ENCODE assay signal across 26 mouse cellular contexts in the genomic region with DNA sequence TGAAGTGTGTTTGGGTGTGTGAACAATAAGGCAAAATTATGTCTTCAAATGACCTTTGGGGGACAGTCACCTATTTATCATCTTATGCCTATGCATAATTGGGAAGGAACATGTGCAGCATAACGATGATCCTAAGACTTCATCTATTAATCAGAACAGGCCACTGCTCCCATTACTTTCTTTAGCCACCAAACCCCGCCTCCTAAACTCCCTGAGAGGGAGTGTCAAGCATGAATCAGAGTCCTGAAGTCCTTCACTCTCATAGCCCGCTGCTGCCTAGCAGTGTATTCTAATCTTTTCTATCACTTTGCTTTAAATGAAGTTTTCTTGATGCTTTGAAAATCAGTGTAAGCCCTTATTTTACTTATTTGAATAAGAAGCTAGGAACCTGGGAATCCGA. TPM values are rescaled to one million over a fixed set of nuclear protein-coding genes. Genes with fewer than 3 reads are reported as not detected.
DNase-seq lines count a peak whose midpoint lies in the region; ATAC-seq and TF ChIP-seq lines count a peak whose summit lies in the region.
"Had no signal": no experiment of that assay in that cellular context is flagged by ENCODE, and none has a peak within 500 bp of the region (broad histone marks: within the 10 kb centered on the region; RNA-seq: fewer than 3 reads in every experiment).

No protein-coding gene starts in this region.

- no peaks in the 10 kb centered on the region for H3K27me3 ChIP-seq in liver, postnatal 0 days (ENCODE audit: insufficient read depth, low read length)
- H3K27me3 ChIP-seq in liver, embryonic 12.5 days (replicated peaks), result no peaks in the 10 kb centered on the region
- H3K27me3 ChIP-seq: forebrain, embryonic 13.5 days; heart, embryonic 12.5 days; heart, embryonic 15.5 days; hindbrain, embryonic 13.5 days; intestine, embryonic 15.5 days; Patski had no signal

- H3K4me3 ChIP-seq in liver, postnatal 0 days (ENCODE audit: low read depth, low read length), result no peak overlapping the region
- H3K4me3 ChIP-seq in liver, embryonic 12.5 days, result no peak overlapping the region
- H3K4me3 ChIP-seq: forebrain, embryonic 10.5 days; forebrain, embryonic 13.5 days; heart, embryonic 12.5 days; heart, embryonic 15.5 days; hindbrain, embryonic 10.5 days; hindbrain, embryonic 13.5 days; intestine, embryonic 15.5 days had no signal

- H3K27ac ChIP-seq in liver, postnatal 0 days (ENCODE audit: low read depth), result 0 out of 2 replicates have a peak overlapping the region, but pooled peaks have one; percentile 13
- H3K27ac ChIP-seq in liver, embryonic 12.5 days, result no peak overlapping the region
- H3K27ac ChIP-seq: forebrain, embryonic 10.5 days; forebrain, embryonic 13.5 days; heart, embryonic 15.5 days; hindbrain, embryonic 10.5 days; hindbrain, embryonic 13.5 days; intestine, embryonic 15.5 days had no signal

- peak; percentile 40 for DNase-seq in adrenal gland, adult 2 months
- DNase-seq in adrenal gland, adult 18-20 months (ENCODE audit: low spot score in 2 of 2), result no peak
- DNase-seq in adrenal gland, postnatal 36 days, result peak; percentile 27 to 30
- DNase-seq in adrenal gland, postnatal 25 days, result no peak
- DNase-seq in liver, postnatal 0 days, result no peak
- DNase-seq: cerebellum, adult 11-12 months; cerebellum, adult 8-10 months; cerebellum, postnatal 10 days; cerebellum, postnatal 36 days; gastrocnemius, postnatal 10 days; gastrocnemius, postnatal 36 days; heart, postnatal 10 days; heart, postnatal 36 days; kidney, adult 2 months had no signal

- H3K4me1 ChIP-seq in liver, postnatal 0 days (ENCODE audit: insufficient read depth), result peaks cover 17% of the 10 kb centered on the region
- H3K4me1 ChIP-seq in liver, embryonic 12.5 days, result peaks cover 29% of the 10 kb centered on the region

- no peak for TF ChIP-seq CTCF in liver, postnatal 0 days (IDR thresholded peaks at IDR 0.05; ENCODE audit: low read depth)

- WGBS in liver, postnatal 0 days (ENCODE audit: insufficient replicate concordance), result 83% methylated on average over 4 of the region's 4 CpGs
- WGBS in liver, embryonic 12.5 days (ENCODE audit: insufficient replicate concordance), result 75% methylated on average over 4 of the region's 4 CpGs

- peaks cover 6% of the 10 kb centered on the region for H3K36me3 ChIP-seq in liver, postnatal 0 days (replicated peaks; ENCODE audit: insufficient read depth, low read length)
- H3K36me3 ChIP-seq in liver, embryonic 12.5 days, result peaks cover 12% of the 10 kb centered on the region
- H3K36me3 ChIP-seq: hindbrain, embryonic 13.5 days; intestine, embryonic 15.5 days had no signal

- no peaks in the 10 kb centered on the region for H3K9me3 ChIP-seq in liver, postnatal 0 days (ENCODE audit: low read length)
- no peaks in the 10 kb centered on the region for H3K9me3 ChIP-seq in liver, embryonic 12.5 days (replicated peaks)
- H3K9me3 ChIP-seq: forebrain, embryonic 10.5 days; forebrain, embryonic 13.5 days; G1E; heart, embryonic 12.5 days; heart, embryonic 15.5 days; hindbrain, embryonic 10.5 days; hindbrain, embryonic 13.5 days; intestine, embryonic 15.5 days had no signal

- ATAC-seq in liver, postnatal 0 days, result no peak
- ATAC-seq in liver, embryonic 12.5 days, result no peak
- ATAC-seq: forebrain, embryonic 13.5 days; forebrain, embryonic 16.5 days; hindbrain, embryonic 16.5 days; intestine, embryonic 15.5 days; Patski had no signal

- no peak overlapping the region for H3K9ac ChIP-seq in liver, postnatal 0 days (replicated peaks)
- H3K9ac ChIP-seq in liver, embryonic 12.5 days, result no peak overlapping the region
- H3K9ac ChIP-seq: forebrain, embryonic 13.5 days; heart, embryonic 12.5 days; heart, embryonic 15.5 days; hindbrain, embryonic 13.5 days; intestine, embryonic 15.5 days had no signal

- TF ChIP-seq EP300 in liver, postnatal 0 days (IDR thresholded peaks at IDR 0.05; ENCODE audit: low read depth), result no peak

- H3K4me2 ChIP-seq in liver, postnatal 0 days (ENCODE audit: low read depth, low read length), result no peak overlapping the region
- no peak overlapping the region for H3K4me2 ChIP-seq in liver, embryonic 12.5 days
- H3K4me2 ChIP-seq: forebrain, embryonic 13.5 days; heart, embryonic 12.5 days; heart, embryonic 15.5 days; hindbrain, embryonic 13.5 days; intestine, embryonic 15.5 days had no signal

RNA-seq across cellular contexts. Expression of a gene that starts 2.6 kb away (rescaled TPM):
- total RNA-seq in adrenal gland, adult 2 months (2021), result 10 to 100 TPM; 61.2 to 99.1 TPM
- polyA plus RNA-seq in adrenal gland, adult 2 months (2012; rRNA removed), result 26.1 and 41.4 TPM in 2 replicates
- total RNA-seq in adrenal gland, adult 18-20 months (2021), result 10 to 100 TPM; 66.4 to 90.8 TPM
- 10 to 100 TPM; 74.1 to 92.9 TPM for total RNA-seq in adrenal gland, postnatal 36 days (2021)
- 77.7 and 83.5 TPM in 2 replicates for total RNA-seq in adrenal gland, postnatal 25 days (2021)
- polyA plus RNA-seq in liver, postnatal 0 days (2015; fragmentation: Nextera tagmentation; extraction: Ambion mirVana), result 33.6 and 37.3 TPM in 2 replicates
- 109 and 111 TPM in 2 replicates for polyA plus RNA-seq in liver, embryonic 12.5 days (2016; fragmentation: Nextera tagmentation; extraction: Ambion mirVana)

Comparison
In these comparisons a context has a peak if more than half of its experiments do, and no peak if none do; other contexts are left out.
1. DNase-seq: peak in adrenal gland, adult 2 months (single experiment) and adrenal gland, postnatal 36 days (2 of 2); none in adrenal gland, adult 18-20 months (0 of 2), adrenal gland, postnatal 25 days (single experiment) and liver, postnatal 0 days (single experiment).